Mouse (Mus musculus) ovary, adult 18-20 months (tissue): ENCODE data around the gene BC024978.

Experiments used
- DNase-seq: peaks from one replicate; pipeline ENCODE4 v3.0.0; 2022; ENCODE audit warnings: low spot score, mixed read lengths

Gene BC024978

GRCm38 (mm10) chr7:27259271-27259721, 63.7 kb downstream of the BC024978 start:
- no peak for DNase-seq

GRCm38 (mm10) chr7:27259771-27260170, 64.2 kb downstream of the BC024978 start:
- DNase-seq: no peak
